Mouse (Mus musculus) testis, adult 10 weeks (tissue): ENCODE results near the gene Gm13199. TPM values are rescaled to one million over a fixed set of nuclear protein-coding genes. Genes with fewer than 3 reads are reported as not detected.

Experiments used
- polyA plus RNA-seq: library from polyadenylated mRNA; stranded (reverse); fragments of 350-450 nt; fragmentation: Illumina TruSeq; extraction: RNeasy Lipid Tissue Mini Kit (QIAGEN cat#74804); gene quantifications from one replicate; pipeline ENCODE4 v1.2.3, GENCODE M21; 2014; ENCODE audit warnings: low read depth, low replicate concordance

Gene Gm13199
- polyA plus RNA-seq: not detected

DNA sequence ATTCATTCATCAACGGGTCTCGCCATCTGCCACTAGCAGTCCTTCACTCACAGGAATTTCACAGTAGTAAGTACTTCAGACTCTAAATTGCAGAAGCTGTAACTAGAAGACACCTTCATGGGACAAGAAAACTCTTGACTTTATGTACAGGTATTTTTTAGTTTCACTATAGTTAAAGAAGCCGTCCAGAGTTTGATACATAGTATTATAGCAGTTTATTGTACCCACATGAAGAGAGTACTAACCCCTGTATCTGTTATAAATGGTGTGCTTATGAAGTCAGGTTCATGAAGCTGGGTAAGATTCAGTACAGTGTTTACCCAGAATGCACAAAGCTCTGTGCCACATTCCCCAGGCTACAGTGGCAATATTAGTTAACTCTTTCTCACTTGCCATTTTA lies at the start of gene Gm13199:
Gene Gm13199, minus strand, starts transcription at position 101 of the 400 bp plus-strand sequence.

DNA sequence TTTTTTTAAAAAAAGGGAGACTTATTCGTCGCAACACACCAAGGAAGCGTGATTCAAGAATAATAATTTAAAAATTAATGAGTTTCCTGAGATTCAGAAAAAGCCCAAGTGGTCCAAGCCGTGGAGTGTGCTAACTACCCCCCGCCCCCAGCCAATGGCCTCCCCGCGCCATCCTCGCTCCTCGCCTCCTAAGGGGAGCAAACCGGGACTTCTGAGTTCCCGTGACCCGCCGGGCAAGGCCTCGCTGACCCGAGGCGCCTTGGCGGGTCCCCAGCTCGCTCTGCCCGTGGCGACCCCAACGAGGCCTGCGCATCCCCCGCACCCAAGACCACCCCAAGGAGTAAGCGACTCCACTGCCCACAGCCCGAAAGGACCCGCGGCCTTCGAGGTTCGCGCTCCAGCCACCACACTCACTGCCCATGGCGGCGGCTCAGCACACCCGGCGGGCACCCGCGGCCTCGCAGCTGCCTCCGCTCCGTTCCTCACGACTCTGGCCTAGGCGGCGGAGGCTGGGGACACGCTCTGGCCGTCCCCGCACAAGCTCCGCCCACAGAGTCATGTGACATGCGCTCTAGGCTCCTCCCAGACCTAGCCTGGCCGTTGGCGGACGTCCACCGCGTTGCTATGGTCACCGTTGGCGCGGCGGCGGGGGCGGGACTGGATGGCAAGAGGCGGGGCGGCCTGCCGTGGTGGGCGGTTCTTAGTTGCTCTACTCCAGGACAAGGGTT lies 32.3 kb upstream of the Gm13199 start, which contains the start of gene Sec61a2:
Gene Sec61a2, minus strand, starts transcription at position 590 of the 728 bp plus-strand sequence.

DNA sequence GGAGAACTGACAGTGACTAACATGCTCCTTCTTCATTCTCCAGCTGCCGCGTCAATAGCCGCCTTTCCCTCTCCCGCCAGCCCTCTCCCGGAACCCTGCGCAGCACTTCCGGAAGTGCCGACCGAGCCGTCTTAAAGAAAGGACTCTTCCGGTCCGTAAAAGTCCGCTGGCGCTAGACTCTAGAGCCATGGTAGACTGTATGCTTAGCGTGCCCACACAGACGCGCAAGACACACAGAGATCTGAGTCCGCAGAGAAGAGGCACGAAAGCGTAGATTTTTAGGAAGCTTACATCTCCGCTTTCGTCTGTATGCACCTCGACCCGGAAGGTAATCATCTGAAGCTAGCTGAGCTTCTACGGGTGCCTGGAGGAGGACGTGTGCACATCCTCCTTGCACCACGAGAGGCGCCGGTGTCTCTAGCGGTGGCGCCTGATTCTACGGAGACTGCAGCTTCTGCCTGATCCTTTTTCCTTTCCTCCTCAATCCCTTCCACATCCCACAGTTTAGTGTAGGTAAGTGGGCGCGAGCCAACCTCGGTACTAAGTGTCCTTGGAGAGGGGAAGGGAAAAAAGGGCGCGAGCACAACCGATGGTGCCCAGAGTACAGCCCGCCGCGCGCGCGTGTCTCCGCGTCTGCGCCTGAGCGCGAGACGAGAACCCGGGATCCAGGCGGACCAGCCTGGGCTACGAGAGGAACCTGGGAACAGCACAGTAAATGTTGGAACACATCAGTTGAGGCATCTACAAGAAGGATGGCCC lies 17.7 kb downstream of the Gm13199 start, which contains the start of the genes Nudt5 and Cdc123:
Gene Nudt5, plus strand, starts transcription at position 147 of the 759 bp plus-strand sequence.
Gene Cdc123, minus strand, starts transcription at position 292 of the 759 bp plus-strand sequence.

Other genes starting within 250 kb of the Gm13199 start
- gene Camk1d, start 148.4 kb downstream of the Gm13199 start, polyA plus RNA-seq: 3.2 TPM
- 12.5 TPM for gene Nudt5, start 17.9 kb downstream of the Gm13199 start, polyA plus RNA-seq
- gene Cdc123, start 17.8 kb downstream of the Gm13199 start, polyA plus RNA-seq: 126 TPM
- 92.2 TPM for gene Sec61a2, start 32.5 kb upstream of the Gm13199 start, polyA plus RNA-seq
- gene Dhtkd1, start 79.9 kb upstream of the Gm13199 start, polyA plus RNA-seq: 3.2 TPM
- 80.6 TPM for gene Upf2, start 88.5 kb upstream of the Gm13199 start, polyA plus RNA-seq